Mouse (Mus musculus) hindbrain, embryonic 10.5 days (tissue): Measurements from ENCODE around the gene Chst4. TPM values are rescaled to one million over a fixed set of nuclear protein-coding genes. Genes with fewer than 3 reads are reported as not detected.
"Not testable (repeated sequence)": the region's sequence is repeated elsewhere in the genome, so short reads cannot be mapped to it uniquely, and the experiment has no call there.

Source experiments
- DNase-seq: peaks from one replicate; pipeline ENCODE4 v3.0.0-alpha.2; 2017; ENCODE audit warnings: low spot score
- H3K27ac ChIP-seq: fragments of 300-500 bp; sonication (generic); 2 replicates; pipeline ENCODE4 v1.5.1; 2016; ENCODE audit warnings: mild to moderate bottlenecking, moderate library complexity
- H3K27me3 ChIP-seq: fragments of 300-500 bp; sonication (generic); 2 replicates; pipeline ENCODE4 v1.6.1; 2016; ENCODE audit warnings: mild to moderate bottlenecking; ENCODE audit not compliant: poor library complexity, insufficient read depth, severe bottlenecking
- H3K36me3 ChIP-seq: fragments of 300-500 bp; sonication (generic); 2 replicates; pipeline ENCODE4 v1.6.1; 2016; ENCODE audit warnings: mild to moderate bottlenecking, moderate library complexity
- H3K4me1 ChIP-seq: fragments of 300-500 bp; sonication (generic); replicated peaks from 2 replicates; pipeline ENCODE4 v1.6.1; 2016; ENCODE audit warnings: mild to moderate bottlenecking
- H3K4me3 ChIP-seq: fragments of 300-500 bp; sonication (generic); 2 replicates; pipeline ENCODE4 v1.5.1; 2016; ENCODE audit warnings: mild to moderate bottlenecking, moderate library complexity
- H3K9me3 ChIP-seq: fragments of 300-500 bp; sonication (generic); 2 replicates; pipeline ENCODE4 v1.6.1; 2016; ENCODE audit warnings: mild to moderate bottlenecking, moderate library complexity
- WGBS: fragments of 180-500 bp; shearing (Covaris S2); methylation state at CpG from one replicate; pipeline ENCODE4 v1.1.7; 2016; 5-methylcytosine and 5-hydroxymethylcytosine counted together
- polyA plus RNA-seq: library from polyadenylated mRNA; unstranded; fragments of >200 nt; fragmentation: Nextera tagmentation; extraction: Ambion mirVana; gene quantifications from 2 replicates; pipeline ENCODE4 v1.2.1, GENCODE M21; 2016

The Chst4 gene
- polyA plus RNA-seq, 1 experiment from 2014 or later: not detected

DNA sequence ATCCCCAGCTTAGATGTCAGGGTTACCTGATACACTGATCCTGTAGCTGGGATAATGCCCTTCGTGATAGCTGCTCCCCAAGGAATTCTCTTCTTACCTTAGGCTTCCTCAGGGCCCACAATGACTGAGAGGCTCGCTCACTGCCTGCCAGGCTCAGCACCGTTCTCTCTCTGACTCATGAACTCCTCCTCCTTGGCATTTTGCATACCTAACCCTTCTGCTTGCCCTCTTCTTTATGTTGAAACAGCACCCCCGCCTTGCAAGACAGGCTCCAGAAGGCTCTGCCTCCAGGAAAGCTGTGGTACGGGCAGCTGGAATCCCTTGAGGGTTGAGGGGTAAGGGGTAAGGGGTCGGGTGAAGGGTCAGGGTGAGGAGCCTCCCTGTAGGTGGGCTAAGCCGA, 324 bp downstream of the Chst4 start:
- WGBS: 32% methylated on average over 7 of the region's 7 CpGs
- Histone ChIP-seq H3K4me3 (no peak overlapping the region), H3K27me3 (no peaks in the 10 kb centered on the region), H3K9me3 (0 out of 2 replicates have a peak, but pooled peaks cover 3% of the 10 kb centered on the region), H3K36me3 (no peaks in the 10 kb centered on the region), H3K27ac (no peak overlapping the region), H3K4me1 (peaks cover 17% of the 10 kb centered on the region)
- DNase-seq: no peak

- Histone ChIP-seq H3K27ac (no peak overlapping the region), H3K27me3 (no peaks in the 10 kb centered on the region), H3K36me3 (no peaks in the 10 kb centered on the region), H3K4me1 (peaks cover 23% of the 10 kb centered on the region), H3K9me3 (no peaks in the 10 kb centered on the region), H3K4me3 (no peak overlapping the region)
- no peak for DNase-seq
- 78% methylated on average over 2 of the region's 2 CpGs for WGBS
These were observed 3.4 kb downstream of the Chst4 start for GRCm38 (mm10) chr8:110036156-110036555.

- Histone ChIP-seq H3K27ac (0 out of 2 replicates have a peak overlapping the region, but pooled peaks have one; percentile 3), H3K4me3 (no peak overlapping the region), H3K27me3 (no peaks in the 10 kb centered on the region), H3K36me3 (no peaks in the 10 kb centered on the region), H3K4me1 (peaks cover 20% of the 10 kb centered on the region), H3K9me3 (no peaks in the 10 kb centered on the region)
- 57% methylated on average over 4 of the region's 4 CpGs for WGBS
- no peak for DNase-seq
These were observed 5.2 kb downstream of the Chst4 start for GRCm38 (mm10) chr8:110034331-110034730.

DNA sequence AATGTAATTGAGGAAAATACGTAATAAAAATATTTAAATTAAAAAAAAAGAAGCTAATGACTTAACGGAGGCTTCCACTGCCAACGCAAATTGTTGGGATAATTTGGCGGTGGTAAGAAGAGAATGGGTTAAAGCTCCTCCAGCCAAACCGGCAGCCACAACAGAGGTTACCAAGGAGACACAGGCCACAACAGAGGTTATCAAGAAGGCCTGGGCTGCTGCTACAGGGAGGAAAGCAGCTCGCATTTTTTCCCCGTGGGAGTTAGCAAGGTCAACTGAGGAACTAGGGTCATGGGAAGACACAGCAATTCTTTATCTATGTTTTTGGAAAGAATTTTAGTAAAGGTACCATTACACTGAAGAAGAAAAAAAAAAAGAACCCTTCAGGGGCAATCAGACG, 5.8 kb downstream of the Chst4 start:
- DNase-seq: peak; percentile 37
- H3K4me1 ChIP-seq: peaks cover 15% of the 10 kb centered on the region
- 27% methylated on average over 8 of the region's 8 CpGs for WGBS

GRCm38 (mm10) chr8:110022768-110023344, 16.7 kb downstream of the Chst4 start:
- Histone ChIP-seq H3K9me3 (no peaks in the 10 kb centered on the region), H3K27ac (no peak overlapping the region), H3K4me1 (no peaks in the 10 kb centered on the region), H3K4me3 (no peak overlapping the region), H3K27me3 (no peaks in the 10 kb centered on the region), H3K36me3 (no peaks in the 10 kb centered on the region)
- 95% methylated on average over 10 of the region's 10 CpGs for WGBS
- no peak for DNase-seq

More for the DNA sequence above, 5.8 kb downstream of the Chst4 start:
- H3K27ac ChIP-seq, H3K4me3 ChIP-seq, H3K9me3 ChIP-seq, H3K36me3 ChIP-seq, H3K27me3 ChIP-seq: not testable (repeated sequence)

DNA sequence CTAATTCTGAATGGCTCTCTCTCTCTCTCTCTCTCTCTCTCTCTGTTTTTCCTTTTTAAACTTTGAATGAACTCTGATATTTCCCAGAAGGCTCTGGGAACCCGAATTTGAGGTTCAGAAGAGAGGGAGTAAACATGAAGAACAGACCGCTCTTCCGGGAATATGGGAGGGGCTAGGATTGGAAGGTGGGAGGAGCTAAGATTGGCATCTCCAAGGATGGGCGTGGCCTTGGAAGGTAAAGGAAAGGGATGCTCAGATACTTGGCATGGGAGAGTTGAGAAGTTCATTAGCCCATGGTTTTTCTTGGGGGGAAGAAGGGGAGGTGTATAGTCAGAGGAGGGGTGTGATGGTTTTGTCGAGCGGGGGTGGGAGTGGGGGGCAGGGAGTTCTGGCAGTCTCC, 17.5 kb downstream of the Chst4 start:
- H3K27me3 ChIP-seq: no peaks in the 10 kb centered on the region
- DNase-seq: no peak

DNA sequence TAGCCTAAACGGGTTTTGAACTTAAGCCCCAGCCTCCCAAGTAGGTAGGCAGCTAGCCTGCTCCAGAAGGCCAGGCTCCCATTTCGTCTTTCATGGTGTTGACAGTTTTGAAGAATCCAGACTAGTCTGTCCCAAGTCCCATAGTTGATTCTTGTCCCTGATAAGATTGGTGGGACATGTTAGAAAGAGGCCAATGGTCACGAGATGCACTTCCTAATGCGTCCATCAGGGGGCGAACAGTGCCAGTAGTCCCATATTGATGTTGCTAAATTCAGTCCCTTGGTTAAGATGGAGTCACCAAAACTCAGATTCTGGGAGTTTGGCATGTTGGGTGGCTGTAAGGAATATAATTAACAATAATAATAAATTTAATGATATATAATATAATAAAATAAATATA, 28.7 kb downstream of the Chst4 start:
- no peak overlapping the region for H3K4me3 ChIP-seq
- no peaks in the 10 kb centered on the region for H3K36me3 ChIP-seq
- peaks cover 15% of the 10 kb centered on the region for H3K4me1 ChIP-seq
- H3K27ac ChIP-seq: no peak overlapping the region
- 34% methylated on average over 5 of the region's 5 CpGs for WGBS
- H3K27me3 ChIP-seq: no peaks in the 10 kb centered on the region
- DNase-seq: peak; percentile 62
- no peaks in the 10 kb centered on the region for H3K9me3 ChIP-seq

More for the DNA sequence above, 17.5 kb downstream of the Chst4 start:
- WGBS: 63% methylated on average over 6 of the region's 6 CpGs
- no peaks in the 10 kb centered on the region for H3K9me3 ChIP-seq
- H3K27ac ChIP-seq: no peak overlapping the region
- H3K4me3 ChIP-seq: no peak overlapping the region
- H3K4me1 ChIP-seq: no peaks in the 10 kb centered on the region
- no peaks in the 10 kb centered on the region for H3K36me3 ChIP-seq

DNA sequence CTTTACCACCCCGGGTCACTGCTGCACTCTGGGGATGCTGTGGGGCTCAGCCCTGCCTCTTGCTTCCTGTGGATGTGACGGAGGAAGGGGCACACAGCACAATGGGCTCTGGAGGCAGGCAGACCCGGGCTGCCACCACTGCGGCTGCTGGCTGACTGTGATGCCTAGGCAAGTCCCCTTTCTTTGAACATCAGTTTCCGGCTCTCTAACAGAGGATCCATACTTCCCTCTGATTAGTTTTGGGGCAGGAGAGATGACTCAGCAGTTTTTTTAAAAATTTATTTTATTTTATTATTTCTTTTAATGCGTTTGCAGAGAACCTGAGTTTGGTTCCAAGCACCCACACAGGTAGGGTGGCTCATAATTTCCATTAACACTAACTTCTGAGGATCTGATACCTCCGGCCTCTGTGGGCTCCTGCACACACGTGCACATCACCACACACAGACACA, 30.5 kb downstream of the Chst4 start:
- DNase-seq: no peak
- no peak overlapping the region for H3K4me3 ChIP-seq
- H3K27ac ChIP-seq: no peak overlapping the region
- peaks cover 10% of the 10 kb centered on the region for H3K4me1 ChIP-seq
- no peaks in the 10 kb centered on the region for H3K27me3 ChIP-seq
- no peaks in the 10 kb centered on the region for H3K9me3 ChIP-seq
- no peaks in the 10 kb centered on the region for H3K36me3 ChIP-seq
- 67% methylated on average over 8 of the region's 8 CpGs for WGBS

- Histone ChIP-seq H3K9me3 (no peaks in the 10 kb centered on the region), H3K4me3 (no peak overlapping the region), H3K36me3 (no peaks in the 10 kb centered on the region), H3K27ac (no peak overlapping the region), H3K4me1 (peaks cover 10% of the 10 kb centered on the region), H3K27me3 (no peaks in the 10 kb centered on the region)
- no peak for DNase-seq
- WGBS: 91% methylated on average over 26 of the region's 26 CpGs
These were observed 31.1 kb downstream of the Chst4 start for GRCm38 (mm10) chr8:110008228-110008994.

DNA sequence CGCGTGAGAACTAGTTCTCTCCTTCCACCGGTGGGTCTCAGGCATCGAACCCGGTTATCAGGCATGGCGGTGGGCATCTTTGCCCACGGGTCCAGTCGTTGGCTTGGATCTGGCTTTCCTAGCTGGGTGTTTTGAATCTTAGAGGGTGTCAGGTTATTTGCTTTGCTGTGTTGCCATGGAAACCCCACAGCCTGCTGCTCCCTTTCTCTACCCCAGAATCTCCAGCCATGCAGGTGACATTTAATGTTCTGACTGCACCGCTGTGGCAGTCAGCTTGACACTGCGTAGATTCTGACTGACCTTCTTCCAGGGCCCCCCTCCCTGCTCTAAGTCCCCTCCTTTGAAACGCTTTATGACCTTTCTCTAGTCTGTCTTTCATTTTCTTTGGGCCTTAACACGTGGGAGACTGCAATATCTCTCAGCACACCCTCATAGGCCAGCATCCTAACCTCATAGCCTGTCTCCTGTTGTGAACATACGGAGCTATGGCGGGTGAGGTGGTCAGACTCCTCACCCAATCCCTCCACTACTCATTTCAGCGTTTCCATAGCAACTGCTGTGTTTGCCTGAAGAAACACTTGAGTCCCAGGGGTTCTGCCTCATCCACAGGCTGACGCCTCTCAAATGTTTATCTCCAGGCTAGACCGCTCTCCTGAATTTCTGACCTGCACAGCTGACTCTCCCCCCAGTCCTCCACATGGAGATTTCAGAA, 33.1 kb downstream of the Chst4 start:
- no peaks in the 10 kb centered on the region for H3K9me3 ChIP-seq
- peaks cover 10% of the 10 kb centered on the region for H3K4me1 ChIP-seq
- no peak overlapping the region for H3K4me3 ChIP-seq
- H3K27ac ChIP-seq: 0 out of 2 replicates have a peak overlapping the region, but pooled peaks have one; percentile 40
- peak; percentile 9 for DNase-seq
- no peaks in the 10 kb centered on the region for H3K36me3 ChIP-seq
- 59% methylated on average over 17 of the region's 17 CpGs for WGBS
- no peaks in the 10 kb centered on the region for H3K27me3 ChIP-seq

GRCm38 (mm10) chr8:110004300-110004699, 35.2 kb downstream of the Chst4 start:
- H3K4me1 ChIP-seq: peaks cover 10% of the 10 kb centered on the region
- H3K27me3 ChIP-seq: no peaks in the 10 kb centered on the region
- 77% methylated on average over 5 of the region's 5 CpGs for WGBS

DNA sequence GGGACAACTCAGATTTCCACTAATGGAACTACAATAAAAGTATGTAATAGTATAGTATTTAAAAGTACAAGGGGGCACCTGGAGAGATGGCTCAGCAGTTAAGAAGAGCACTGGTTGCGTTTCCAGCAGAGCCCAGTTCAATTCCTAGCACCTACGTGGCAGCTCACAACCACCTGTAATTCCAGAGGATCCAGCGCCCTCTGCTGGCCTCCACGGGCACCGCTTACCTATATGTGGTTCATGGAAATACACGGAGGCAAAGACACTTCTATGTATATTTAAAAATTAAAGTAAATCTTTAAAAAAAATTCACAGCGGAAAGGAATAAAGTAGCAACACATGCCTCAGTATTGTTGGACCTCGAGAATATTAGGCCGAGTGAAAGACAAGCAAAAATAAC, 36.6 kb downstream of the Chst4 start:
- Histone ChIP-seq H3K4me3 (no peak overlapping the region), H3K9me3 (no peaks in the 10 kb centered on the region), H3K27ac (no peak overlapping the region), H3K27me3 (no peaks in the 10 kb centered on the region), H3K36me3 (no peaks in the 10 kb centered on the region), H3K4me1 (peaks cover 10% of the 10 kb centered on the region)
- 27% methylated on average over 9 of the region's 9 CpGs for WGBS
- peak; percentile 29 for DNase-seq

More at GRCm38 (mm10) chr8:110004300-110004699, 35.2 kb downstream of the Chst4 start:
- Histone ChIP-seq H3K4me3 (no peak overlapping the region), H3K9me3 (no peaks in the 10 kb centered on the region), H3K36me3 (no peaks in the 10 kb centered on the region), H3K27ac (no peak overlapping the region)
- DNase-seq: no peak

GRCm38 (mm10) chr8:109999974-110000373, 39.6 kb downstream of the Chst4 start:
- no peaks in the 10 kb centered on the region for H3K27me3 ChIP-seq
- H3K4me1 ChIP-seq: no peaks in the 10 kb centered on the region
- no peaks in the 10 kb centered on the region for H3K9me3 ChIP-seq
- no peak overlapping the region for H3K27ac ChIP-seq
- no peak for DNase-seq
- no peaks in the 10 kb centered on the region for H3K36me3 ChIP-seq
- 85% methylated on average over 10 of the region's 10 CpGs for WGBS
- no peak overlapping the region for H3K4me3 ChIP-seq
